Mouse (Mus musculus): ENCODE measurements at regions not wholly inside any gene's neighbourhood (a gene's known extent, or its start where the extent isn't known, plus 50 kb on each side); places are given as distances from the start of the nearest gene placed in this dataset.

DNA sequence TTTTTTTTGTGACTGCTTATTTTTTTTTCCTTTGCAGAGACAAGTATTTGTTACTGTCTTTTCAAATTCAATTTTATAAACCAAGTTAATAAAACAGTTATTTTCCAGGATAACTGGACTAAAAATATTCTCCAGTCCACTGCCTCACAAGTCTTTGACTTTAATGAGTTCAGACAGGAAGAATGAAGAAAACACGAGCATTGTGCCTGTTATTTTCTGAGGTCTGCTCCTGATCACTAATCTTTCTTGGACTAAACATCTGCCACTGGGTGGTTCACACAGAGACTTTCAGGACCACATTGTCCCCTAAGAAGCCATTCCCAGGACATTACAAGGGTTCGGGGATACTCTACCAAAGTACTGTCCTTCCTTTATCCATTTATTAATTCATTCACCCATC is 167.9 kb upstream of the Stac start:
- 61% methylated on average over 2 of the region's 2 CpGs for WGBS
- DNase-seq (ENCODE audit: low spot score) (no peak), ATAC-seq (ENCODE audit: low FRiP score, low TSS enrichment) (no peak)
- TF ChIP-seq EP300 (optimal IDR thresholded peaks at IDR 0.05) (no peak), CTCF (IDR thresholded peaks at IDR 0.05; ENCODE audit: low read depth) (no peak)
- Histone ChIP-seq H3K4me2 (replicated peaks; ENCODE audit: low read depth) (no peak overlapping the region), H3K4me1 (replicated peaks; ENCODE audit: control insufficient read depth, insufficient read depth) (no peaks in the 10 kb centered on the region), H3K9ac (ENCODE audit: low read length) (no peak overlapping the region), H3K4me3 (ENCODE audit: low read depth, low read length) (no peak overlapping the region), H3K27ac (replicated peaks) (no peak overlapping the region), H3K36me3 (ENCODE audit: control insufficient read depth, insufficient read depth, low read length) (no peaks in the 10 kb centered on the region), H3K27me3 (ENCODE audit: control insufficient read depth, insufficient read depth, low read length) (no peaks in the 10 kb centered on the region), H3K9me3 (ENCODE audit: control insufficient read depth, low read length) (no peaks in the 10 kb centered on the region)

GRCm38 (mm10) chr9:111854976-111855375 is 164.8 kb upstream of the Stac start:
- DNase-seq (ENCODE audit: low spot score) (no peak), ATAC-seq (ENCODE audit: low FRiP score, low TSS enrichment) (no peak)
- H3K4me3 ChIP-seq (ENCODE audit: low read depth, low read length): no peak overlapping the region
- H3K9ac ChIP-seq (ENCODE audit: low read length): no peak overlapping the region
- no peaks in the 10 kb centered on the region for H3K36me3 ChIP-seq (ENCODE audit: control insufficient read depth, insufficient read depth, low read length)
- WGBS: 81% methylated on average over 7 of the region's 7 CpGs
- H3K9me3 ChIP-seq (ENCODE audit: control insufficient read depth, low read length): no peaks in the 10 kb centered on the region
- H3K4me2 ChIP-seq (replicated peaks; ENCODE audit: low read depth): no peak overlapping the region
- H3K27ac ChIP-seq (replicated peaks): no peak overlapping the region
- H3K27me3 ChIP-seq (ENCODE audit: control insufficient read depth, insufficient read depth, low read length): no peaks in the 10 kb centered on the region
- no peaks in the 10 kb centered on the region for H3K4me1 ChIP-seq (replicated peaks; ENCODE audit: control insufficient read depth, insufficient read depth)
- TF ChIP-seq CTCF (IDR thresholded peaks at IDR 0.05; ENCODE audit: low read depth): no peak
- no peak for TF ChIP-seq EP300 (optimal IDR thresholded peaks at IDR 0.05)

DNA sequence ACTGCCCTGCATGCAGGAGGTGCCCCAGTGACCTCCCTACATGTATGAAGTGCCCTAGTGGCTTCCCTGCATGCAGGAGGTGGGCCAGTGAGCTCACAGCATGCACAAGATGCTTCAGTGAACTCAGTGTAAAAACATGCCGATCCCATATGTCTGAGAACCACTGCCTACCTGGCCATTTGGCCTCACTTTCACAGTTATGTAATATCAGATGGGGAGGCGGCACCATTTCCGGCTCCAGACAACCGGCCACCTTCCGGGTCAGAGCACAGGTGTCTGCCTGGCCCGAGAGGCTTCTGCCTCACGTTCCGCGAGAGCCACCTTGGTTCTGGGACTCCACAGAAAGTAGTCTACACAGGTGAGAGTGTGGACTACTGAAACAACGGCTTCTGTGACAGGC is 156.2 kb upstream of the Stac start:
- 92% methylated on average over 10 of the region's 10 CpGs for WGBS
- no peak for ATAC-seq (ENCODE audit: low FRiP score, low TSS enrichment)
- no peak overlapping the region for H3K27ac ChIP-seq (replicated peaks)
- H3K4me3 ChIP-seq (ENCODE audit: low read depth, low read length): no peak overlapping the region
- no peak for DNase-seq (ENCODE audit: low spot score)
- no peaks in the 10 kb centered on the region for H3K9me3 ChIP-seq (ENCODE audit: control insufficient read depth, low read length)
- no peak overlapping the region for H3K4me2 ChIP-seq (replicated peaks; ENCODE audit: low read depth)
- H3K9ac ChIP-seq (ENCODE audit: low read length): no peak overlapping the region
- TF ChIP-seq EP300 (optimal IDR thresholded peaks at IDR 0.05): no peak
- no peak for TF ChIP-seq CTCF (IDR thresholded peaks at IDR 0.05; ENCODE audit: low read depth)
- H3K4me1 ChIP-seq (replicated peaks; ENCODE audit: control insufficient read depth, insufficient read depth): no peaks in the 10 kb centered on the region
- H3K27me3 ChIP-seq (ENCODE audit: control insufficient read depth, insufficient read depth, low read length): no peaks in the 10 kb centered on the region
- H3K36me3 ChIP-seq (ENCODE audit: control insufficient read depth, insufficient read depth, low read length): no peaks in the 10 kb centered on the region

- Histone ChIP-seq H3K4me2 (replicated peaks; ENCODE audit: low read depth) (no peak overlapping the region), H3K9me3 (ENCODE audit: control insufficient read depth, low read length) (no peaks in the 10 kb centered on the region), H3K4me1 (replicated peaks; ENCODE audit: control insufficient read depth, insufficient read depth) (no peaks in the 10 kb centered on the region), H3K27me3 (ENCODE audit: control insufficient read depth, insufficient read depth, low read length) (no peaks in the 10 kb centered on the region), H3K9ac (ENCODE audit: low read length) (no peak overlapping the region), H3K4me3 (ENCODE audit: low read depth, low read length) (no peak overlapping the region), H3K36me3 (ENCODE audit: control insufficient read depth, insufficient read depth, low read length) (no peaks in the 10 kb centered on the region), H3K27ac (replicated peaks) (no peak overlapping the region)
- no peak for TF ChIP-seq EP300 (optimal IDR thresholded peaks at IDR 0.05)
- TF ChIP-seq CTCF (IDR thresholded peaks at IDR 0.05; ENCODE audit: low read depth): no peak
- WGBS: 76% methylated on average over 6 of the region's 6 CpGs
- DNase-seq (ENCODE audit: low spot score) (no peak), ATAC-seq (ENCODE audit: low FRiP score, low TSS enrichment) (no peak)
These were observed 151.0 kb upstream of the Stac start for GRCm38 (mm10) chr9:111841151-111841550.

- H3K36me3 ChIP-seq (ENCODE audit: control insufficient read depth, insufficient read depth, low read length): no peaks in the 10 kb centered on the region
- 54% methylated on average over 7 of the region's 7 CpGs for WGBS
- DNase-seq (ENCODE audit: low spot score) (no peak), ATAC-seq (ENCODE audit: low FRiP score, low TSS enrichment) (no peak)
- no peaks in the 10 kb centered on the region for H3K27me3 ChIP-seq (ENCODE audit: control insufficient read depth, insufficient read depth, low read length)
- H3K9ac ChIP-seq (ENCODE audit: low read length): no peak overlapping the region
- no peaks in the 10 kb centered on the region for H3K9me3 ChIP-seq (ENCODE audit: control insufficient read depth, low read length)
- no peak overlapping the region for H3K4me3 ChIP-seq (ENCODE audit: low read depth, low read length)
- TF ChIP-seq EP300 (optimal IDR thresholded peaks at IDR 0.05) (no peak), CTCF (IDR thresholded peaks at IDR 0.05; ENCODE audit: low read depth) (no peak)
- H3K4me2 ChIP-seq (replicated peaks; ENCODE audit: low read depth): no peak overlapping the region
- no peaks in the 10 kb centered on the region for H3K4me1 ChIP-seq (replicated peaks; ENCODE audit: control insufficient read depth, insufficient read depth)
- no peak overlapping the region for H3K27ac ChIP-seq (replicated peaks)
These were observed 148.1 kb upstream of the Stac start for GRCm38 (mm10) chr9:111838069-111838820.

DNA sequence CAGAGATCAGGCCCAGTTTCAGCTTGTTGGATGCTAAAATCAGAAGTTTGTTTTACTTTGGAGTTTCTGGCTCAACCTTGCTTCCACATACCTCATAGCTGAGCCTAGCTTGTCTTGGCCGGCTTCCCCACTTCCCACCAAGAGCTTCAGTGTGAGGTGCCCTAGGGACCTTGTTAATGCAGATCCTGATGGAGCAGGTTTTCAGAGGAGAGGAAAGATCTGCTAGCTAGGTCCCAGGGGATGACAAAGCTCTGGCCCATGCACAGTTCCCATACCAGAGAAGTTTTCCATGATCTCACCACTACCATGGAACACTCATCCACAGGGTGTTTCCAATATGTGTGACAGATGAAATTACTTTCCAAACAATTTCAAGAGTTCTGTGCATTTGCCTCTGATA is 131.9 kb upstream of the Stac start:
- Histone ChIP-seq H3K9ac (ENCODE audit: low read length) (no peak overlapping the region), H3K27me3 (ENCODE audit: control insufficient read depth, insufficient read depth, low read length) (no peaks in the 10 kb centered on the region), H3K4me2 (replicated peaks; ENCODE audit: low read depth) (no peak overlapping the region), H3K4me1 (replicated peaks; ENCODE audit: control insufficient read depth, insufficient read depth) (no peaks in the 10 kb centered on the region), H3K9me3 (ENCODE audit: control insufficient read depth, low read length) (no peaks in the 10 kb centered on the region), H3K36me3 (ENCODE audit: control insufficient read depth, insufficient read depth, low read length) (no peaks in the 10 kb centered on the region), H3K27ac (replicated peaks) (no peak overlapping the region), H3K4me3 (ENCODE audit: low read depth, low read length) (no peak overlapping the region)
- DNase-seq (ENCODE audit: low spot score) (no peak), ATAC-seq (ENCODE audit: low FRiP score, low TSS enrichment) (no peak)
- 92% methylated on average over 1 of the region's 1 CpGs for WGBS
- no peak for TF ChIP-seq CTCF (IDR thresholded peaks at IDR 0.05; ENCODE audit: low read depth)
